In genomic region chr11:30517133-30517532, GRCm38 (mm10) we compare ENCODE assay signal across 24 mouse cellular contexts. TPM values are rescaled to one million over a fixed set of nuclear protein-coding genes. Genes with fewer than 3 reads are reported as not detected.
A peak's percentile ranks its signal among the peaks of the same experiment; 100 is the strongest.
DNase-seq lines count a peak whose midpoint lies in the region; ATAC-seq and TF ChIP-seq lines count a peak whose summit lies in the region.
"Had no signal": no experiment of that assay in that cellular context is flagged by ENCODE, and none has a peak within 500 bp of the region (broad histone marks: within the 10 kb centered on the region; RNA-seq: fewer than 3 reads in every experiment).

No protein-coding gene starts in this region.

- H3K9me3 ChIP-seq in heart, embryonic 11.5 days (replicated peaks; ENCODE audit: control insufficient read depth, low read length): no peaks in the 10 kb centered on the region
- H3K9me3 ChIP-seq: embryonic facial prominence, embryonic 10.5 days; forebrain, embryonic 12.5 days; hindbrain, embryonic 10.5 days; limb, embryonic 15.5 days; midbrain, embryonic 12.5 days; neural tube, embryonic 12.5 days had no signal

- no peaks in the 10 kb centered on the region for H3K36me3 ChIP-seq in heart, embryonic 11.5 days (ENCODE audit: control insufficient read depth, insufficient read depth, low read length)
- H3K36me3 ChIP-seq: embryonic facial prominence, embryonic 10.5 days; forebrain, embryonic 12.5 days; hindbrain, embryonic 10.5 days; limb, embryonic 15.5 days; midbrain, embryonic 12.5 days; neural tube, embryonic 12.5 days had no signal

- DNase-seq in heart, adult 8-10 months (ENCODE audit: low spot score): peak; percentile 87
- peak; percentile 7 for DNase-seq in lung, postnatal 10 days
- no peak for DNase-seq in lung, adult 2 months
- DNase-seq in heart, postnatal 10 days: peak; percentile 18 to 26
- peak; percentile 19 for DNase-seq in testis, postnatal 14 days (ENCODE audit: low spot score)
- no peak for DNase-seq in frontal cortex, postnatal 10 days (ENCODE audit: low spot score in 2 of 2)
- DNase-seq: adrenal gland, adult 2 months; cerebellum, adult 8-10 months; kidney, adult 8-10 months; liver, postnatal 0 days; right cerebral cortex, postnatal 4 days; thymus, postnatal 25 days had no signal

- ATAC-seq in heart, embryonic 11.5 days (replicated peaks; ENCODE audit: insufficient number of reproducible peaks, low FRiP score, low TSS enrichment): no peak
- ATAC-seq: hindbrain, postnatal 0 days; liver, postnatal 0 days had no signal

- H3K4me1 ChIP-seq in heart, embryonic 11.5 days (ENCODE audit: control insufficient read depth, insufficient read depth, low read length): no peaks in the 10 kb centered on the region
- H3K4me1 ChIP-seq in lung, adult 2 months (ENCODE audit: control insufficient read depth, insufficient read depth, low read length): no peaks in the 10 kb centered on the region
- H3K4me1 ChIP-seq: embryonic facial prominence, embryonic 10.5 days; forebrain, embryonic 12.5 days; hindbrain, embryonic 10.5 days; limb, embryonic 15.5 days; midbrain, embryonic 12.5 days; neural tube, embryonic 12.5 days had no signal

- no peak for TF ChIP-seq POLR2A in lung, adult 2 months (IDR thresholded peaks at IDR 0.05; ENCODE audit: borderline replicate concordance, extremely low read depth, low read depth, low read length)

- H3K27ac ChIP-seq in heart, embryonic 11.5 days (ENCODE audit: low read depth, low read length): no peak overlapping the region
- H3K27ac ChIP-seq: embryonic facial prominence, embryonic 10.5 days; forebrain, embryonic 12.5 days; hindbrain, embryonic 10.5 days; hindbrain, postnatal 0 days; layer of hippocampus, adult 2 months; limb, embryonic 15.5 days; midbrain, embryonic 12.5 days; neural tube, embryonic 12.5 days; stomach, postnatal 0 days had no signal

- H3K27me3 ChIP-seq in heart, embryonic 11.5 days (ENCODE audit: control insufficient read depth, insufficient read depth, low read length): no peaks in the 10 kb centered on the region
- H3K27me3 ChIP-seq: forebrain, embryonic 12.5 days; limb, embryonic 15.5 days; midbrain, embryonic 12.5 days; neural tube, embryonic 12.5 days had no signal

- no peak overlapping the region for H3K4me3 ChIP-seq in heart, embryonic 11.5 days (ENCODE audit: low read depth, low read length)
- no peak overlapping the region for H3K4me3 ChIP-seq in lung, adult 2 months (replicated peaks; ENCODE audit: extremely low read depth, low read depth, low read length)
- H3K4me3 ChIP-seq: embryonic facial prominence, embryonic 10.5 days; forebrain, embryonic 12.5 days; hindbrain, embryonic 10.5 days; layer of hippocampus, adult 2 months; limb, embryonic 15.5 days; midbrain, embryonic 12.5 days; neural tube, embryonic 12.5 days had no signal

- intact Hi-C loops in heart, postnatal 10 days (cut with DNase I): no loop called here

- H3K9ac ChIP-seq in heart, embryonic 11.5 days (ENCODE audit: low read depth, low read length): no peak overlapping the region
- H3K9ac ChIP-seq: forebrain, embryonic 12.5 days; limb, embryonic 15.5 days; liver, postnatal 0 days; midbrain, embryonic 12.5 days; neural tube, embryonic 12.5 days had no signal

- TF ChIP-seq CTCF in lung, adult 2 months (IDR thresholded peaks at IDR 0.05; ENCODE audit: insufficient read depth, low read length): no peak

- WGBS in heart, embryonic 11.5 days (ENCODE audit: insufficient replicate concordance): 75% methylated on average over 2 of the region's 2 CpGs
- 39% methylated on average over 2 of the region's 2 CpGs for WGBS in lung, adult 2 months

- H3K4me2 ChIP-seq in heart, embryonic 11.5 days: no peak overlapping the region
- H3K4me2 ChIP-seq: forebrain, embryonic 12.5 days; limb, embryonic 15.5 days; midbrain, embryonic 12.5 days; neural tube, embryonic 12.5 days had no signal

RNA-seq across cellular contexts. Expression of gene 4930505A04Rik, which starts 45.5 kb away (rescaled TPM):
- not detected for total RNA-seq in heart, adult 8-10 months (2022)
- polyA plus RNA-seq in heart, embryonic 11.5 days (2014; fragmentation: Nextera tagmentation; extraction: Ambion mirVana): not detected in 2 replicates
- not detected in 2 replicates for polyA plus RNA-seq in lung, adult 2 months (2012; rRNA removed)
- total RNA-seq in heart, postnatal 10 days (2021): not detected
- total RNA-seq: granulocyte monocyte progenitor cell, adult 5-6 weeks; hindbrain, postnatal 0 days; megakaryocyte progenitor cell, adult 5-6 weeks had no signal
- polyA plus RNA-seq: adrenal gland, adult 2 months; embryonic facial prominence, embryonic 10.5 days; forebrain, embryonic 12.5 days; hindbrain, embryonic 10.5 days; liver, postnatal 0 days; midbrain, embryonic 12.5 days; stomach, postnatal 0 days had no signal

Comparison
In these comparisons a context has a peak if more than half of its experiments do, and no peak if none do; other contexts are left out.
1. DNase-seq: peak in heart, adult 8-10 months (single experiment), lung, postnatal 10 days (single experiment), heart, postnatal 10 days (2 of 2) and testis, postnatal 14 days (single experiment); none in lung, adult 2 months (single experiment) and frontal cortex, postnatal 10 days (0 of 2).